Mouse (Mus musculus): ENCODE measurements at regions not wholly inside any gene's neighbourhood (a gene's known extent, or its start where the extent isn't known, plus 50 kb on each side); places are given as distances from the start of the nearest gene placed in this dataset.

DNA sequence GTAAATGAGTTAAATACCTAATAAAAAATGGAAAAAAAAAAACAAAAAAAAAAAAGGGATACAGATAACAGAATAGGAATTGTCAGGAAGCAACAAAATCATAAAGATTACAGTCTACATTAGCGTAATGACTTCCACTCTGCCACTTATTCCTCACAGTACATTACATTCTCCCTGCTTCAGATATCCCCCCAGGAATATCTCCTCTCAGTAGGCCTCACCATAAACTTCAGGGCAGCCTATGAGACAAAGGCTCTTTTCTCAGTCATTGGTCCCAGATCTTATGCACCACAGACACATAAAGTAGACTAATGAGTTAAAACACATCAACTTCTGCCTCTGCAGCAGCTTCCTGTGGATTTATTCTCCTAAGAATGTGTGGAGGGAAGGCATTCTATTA lies 1680.2 kb downstream of the Kcnt2 start:
- no peaks in the 10 kb centered on the region for H3K27me3 ChIP-seq (replicated peaks)
- no peaks in the 10 kb centered on the region for H3K9me3 ChIP-seq (replicated peaks)
- H3K9ac ChIP-seq (replicated peaks), result no peak overlapping the region
- H3K4me3 ChIP-seq (replicated peaks), result no peak overlapping the region
- WGBS, result 42% methylated on average over 1 of the region's 1 CpGs
- no peak overlapping the region for H3K4me2 ChIP-seq
- no peaks in the 10 kb centered on the region for H3K36me3 ChIP-seq
- 0 out of 2 replicates have a peak overlapping the region, but pooled peaks have one; percentile 18 for H3K27ac ChIP-seq (replicated peaks)
- H3K4me1 ChIP-seq, result no peaks in the 10 kb centered on the region
- peak; percentile 89 for ATAC-seq (ENCODE audit: low FRiP score)

- Histone ChIP-seq H3K4me1 (no peaks in the 10 kb centered on the region), H3K4me2 (no peak overlapping the region), H3K27ac (replicated peaks) (0 out of 2 replicates have a peak overlapping the region, but pooled peaks have one; percentile 18), H3K9me3 (replicated peaks) (no peaks in the 10 kb centered on the region), H3K36me3 (no peaks in the 10 kb centered on the region), H3K4me3 (replicated peaks) (no peak overlapping the region), H3K27me3 (replicated peaks) (no peaks in the 10 kb centered on the region), H3K9ac (replicated peaks) (no peak overlapping the region)
- ATAC-seq (ENCODE audit: low FRiP score), result no peak; the same call in none of the 2 replicates
- 48% methylated on average over 4 of the region's 4 CpGs for WGBS
These were observed 1680.8 kb downstream of the Kcnt2 start for GRCm38 (mm10) chr1:141926804-141927203.

DNA sequence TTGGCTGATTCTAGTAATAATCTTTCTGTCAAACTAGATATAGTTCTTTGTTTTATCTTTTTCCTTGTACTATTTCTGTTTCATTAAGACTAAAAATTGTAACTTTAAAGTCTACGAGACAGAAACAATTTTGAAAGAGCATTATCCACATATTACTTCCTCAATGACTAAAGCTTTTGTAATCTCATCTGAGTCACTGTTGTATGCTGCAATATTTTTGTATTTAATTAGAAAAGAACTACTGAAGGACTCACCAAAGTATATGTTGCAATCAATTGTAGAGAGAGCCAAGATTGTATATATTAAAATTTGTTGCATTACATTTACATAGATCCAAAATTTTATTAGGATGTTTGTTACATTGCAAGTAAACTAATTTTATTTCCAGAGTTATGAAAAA lies 1692.4 kb upstream of the B3galt2 start:
- 95% methylated on average over 1 of the region's 1 CpGs for WGBS
- H3K4me3 ChIP-seq (replicated peaks), result no peak overlapping the region
- no peak overlapping the region for H3K27ac ChIP-seq (replicated peaks)
- no peaks in the 10 kb centered on the region for H3K9me3 ChIP-seq (replicated peaks)
- H3K9ac ChIP-seq (replicated peaks), result no peak overlapping the region
- H3K27me3 ChIP-seq (replicated peaks), result no peaks in the 10 kb centered on the region
- no peaks in the 10 kb centered on the region for H3K4me1 ChIP-seq
- no peaks in the 10 kb centered on the region for H3K36me3 ChIP-seq
- ATAC-seq (ENCODE audit: low FRiP score), result no peak
- H3K4me2 ChIP-seq, result no peak overlapping the region

- H3K4me1 ChIP-seq, result no peaks in the 10 kb centered on the region
- no peak overlapping the region for H3K27ac ChIP-seq (replicated peaks)
- 59% methylated on average over 2 of the region's 2 CpGs for WGBS
- no peaks in the 10 kb centered on the region for H3K27me3 ChIP-seq (replicated peaks)
- ATAC-seq (ENCODE audit: low FRiP score), result no peak
- H3K9me3 ChIP-seq (replicated peaks), result no peaks in the 10 kb centered on the region
- H3K4me3 ChIP-seq (replicated peaks), result no peak overlapping the region
- H3K9ac ChIP-seq (replicated peaks), result no peak overlapping the region
- H3K36me3 ChIP-seq, result no peaks in the 10 kb centered on the region
- H3K4me2 ChIP-seq, result no peak overlapping the region
These were observed 1686.1 kb upstream of the B3galt2 start for GRCm38 (mm10) chr1:141954323-141954867.

DNA sequence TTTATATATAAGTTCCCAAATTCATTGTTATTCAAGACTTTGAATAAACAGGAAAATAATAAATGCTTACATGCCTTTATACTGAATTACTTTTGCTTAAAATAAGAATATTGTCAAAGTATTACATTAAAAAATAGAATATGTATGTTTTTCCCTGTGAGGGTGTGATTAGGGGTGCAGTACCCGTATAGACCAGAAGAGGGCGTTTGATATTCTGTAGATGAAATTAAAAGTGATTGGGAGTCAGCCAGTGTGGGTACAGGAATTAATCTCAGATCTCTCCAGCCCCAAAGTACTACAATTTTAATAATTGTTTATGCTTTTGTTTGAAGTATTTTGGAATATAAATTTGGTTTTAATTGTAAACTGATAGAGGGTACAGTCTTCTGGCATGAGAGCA lies 1678.7 kb upstream of the B3galt2 start:
- Histone ChIP-seq H3K4me2 (no peak overlapping the region), H3K9ac (replicated peaks) (no peak overlapping the region), H3K4me1 (no peaks in the 10 kb centered on the region), H3K27me3 (replicated peaks) (no peaks in the 10 kb centered on the region), H3K9me3 (replicated peaks) (no peaks in the 10 kb centered on the region), H3K27ac (replicated peaks) (no peak overlapping the region), H3K4me3 (replicated peaks) (no peak overlapping the region), H3K36me3 (no peaks in the 10 kb centered on the region)
- WGBS, result 0% methylated on average over 2 of the region's 2 CpGs
- ATAC-seq (ENCODE audit: low FRiP score), result no peak

- Histone ChIP-seq H3K9me3 (replicated peaks) (no peaks in the 10 kb centered on the region), H3K36me3 (no peaks in the 10 kb centered on the region), H3K4me3 (replicated peaks) (no peak overlapping the region), H3K27ac (replicated peaks) (no peak overlapping the region), H3K9ac (replicated peaks) (no peak overlapping the region), H3K27me3 (replicated peaks) (no peaks in the 10 kb centered on the region), H3K4me1 (no peaks in the 10 kb centered on the region), H3K4me2 (no peak overlapping the region)
- WGBS, result 82% methylated on average over 5 of the region's 5 CpGs
- ATAC-seq (ENCODE audit: low FRiP score), result no peak
These were observed 1672.3 kb upstream of the B3galt2 start for GRCm38 (mm10) chr1:141968133-141968532.

DNA sequence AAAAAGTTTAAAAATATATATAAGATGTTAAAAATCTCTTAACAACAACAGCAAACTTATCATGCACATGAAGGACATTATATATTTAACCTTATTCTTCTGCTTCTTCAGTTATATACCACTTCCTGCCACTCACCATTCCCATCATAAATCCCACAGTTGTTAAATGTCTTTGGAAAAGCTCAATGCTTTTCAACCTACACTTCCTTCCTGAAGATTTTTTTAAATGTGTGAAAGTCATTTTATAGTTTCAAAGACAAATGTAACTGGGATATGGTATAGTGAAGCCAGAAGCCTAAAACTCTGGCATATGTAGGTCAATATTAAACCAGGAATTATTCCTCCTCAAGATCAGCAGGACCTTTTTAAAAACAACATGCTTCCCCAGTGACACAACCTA lies 1666.1 kb upstream of the B3galt2 start:
- no peak overlapping the region for H3K27ac ChIP-seq (replicated peaks)
- H3K9ac ChIP-seq (replicated peaks), result no peak overlapping the region
- H3K4me3 ChIP-seq (replicated peaks), result no peak overlapping the region
- H3K36me3 ChIP-seq, result no peaks in the 10 kb centered on the region
- ATAC-seq (ENCODE audit: low FRiP score), result no peak
- H3K4me2 ChIP-seq, result no peak overlapping the region
- no peaks in the 10 kb centered on the region for H3K9me3 ChIP-seq (replicated peaks)
- no peaks in the 10 kb centered on the region for H3K27me3 ChIP-seq (replicated peaks)
- no peaks in the 10 kb centered on the region for H3K4me1 ChIP-seq

DNA sequence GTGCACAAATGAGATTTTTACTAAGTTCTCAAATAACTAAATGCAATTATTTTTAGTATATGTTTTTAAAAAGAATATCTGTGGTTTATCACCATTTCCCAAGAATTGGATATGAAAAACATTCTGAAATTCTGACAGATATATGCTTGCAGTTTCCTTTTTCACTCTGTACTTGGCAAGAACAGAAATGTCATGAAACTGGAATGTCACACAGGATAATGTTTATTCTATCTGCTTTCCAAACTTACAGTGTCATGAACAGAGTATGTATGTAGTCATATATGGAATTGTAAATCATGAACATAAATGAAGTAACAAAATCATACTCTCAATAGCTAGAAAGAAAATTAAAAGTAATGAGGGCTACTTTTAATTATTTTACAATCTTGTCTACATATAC lies 1640.7 kb upstream of the B3galt2 start:
- Histone ChIP-seq H3K4me3 (replicated peaks) (no peak overlapping the region), H3K27me3 (replicated peaks) (no peaks in the 10 kb centered on the region), H3K9me3 (replicated peaks) (no peaks in the 10 kb centered on the region), H3K27ac (replicated peaks) (no peak overlapping the region), H3K9ac (replicated peaks) (no peak overlapping the region), H3K36me3 (no peaks in the 10 kb centered on the region), H3K4me2 (no peak overlapping the region), H3K4me1 (0 out of 2 replicates have a peak, but pooled peaks cover 3% of the 10 kb centered on the region)
- ATAC-seq (ENCODE audit: low FRiP score), result no peak

DNA sequence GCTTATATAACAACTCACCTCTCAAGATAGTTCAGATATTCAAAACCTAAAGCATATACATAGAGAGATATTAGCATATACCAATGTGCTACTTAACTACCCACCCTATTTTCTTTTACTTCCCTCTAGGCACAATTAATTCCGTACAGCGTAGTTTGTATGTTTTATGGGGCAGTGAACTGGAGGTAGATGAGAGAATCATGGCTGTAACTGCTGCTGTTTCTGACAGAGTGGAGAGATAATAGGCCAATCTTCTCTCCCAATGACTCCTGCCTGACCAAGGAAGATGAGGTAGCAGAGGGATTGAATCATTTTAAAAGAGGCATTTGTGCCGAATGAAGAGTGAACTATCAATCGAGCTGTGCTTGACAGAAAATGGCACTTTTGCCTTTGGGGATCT lies 1640.1 kb upstream of the B3galt2 start:
- Histone ChIP-seq H3K4me2 (no peak overlapping the region), H3K27me3 (replicated peaks) (no peaks in the 10 kb centered on the region), H3K4me3 (replicated peaks) (no peak overlapping the region), H3K36me3 (no peaks in the 10 kb centered on the region), H3K9ac (replicated peaks) (no peak overlapping the region), H3K4me1 (0 out of 2 replicates have a peak, but pooled peaks cover 3% of the 10 kb centered on the region), H3K9me3 (replicated peaks) (no peaks in the 10 kb centered on the region), H3K27ac (replicated peaks) (no peak overlapping the region)
- 23% methylated on average over 4 of the region's 4 CpGs for WGBS
- ATAC-seq (ENCODE audit: low FRiP score), result peak; percentile 76

GRCm38 (mm10) chr1:142006316-142006715 lies 1634.1 kb upstream of the B3galt2 start:
- H3K4me3 ChIP-seq (replicated peaks), result no peak overlapping the region
- no peak overlapping the region for H3K27ac ChIP-seq (replicated peaks)
- no peaks in the 10 kb centered on the region for H3K9me3 ChIP-seq (replicated peaks)
- H3K4me1 ChIP-seq, result no peaks in the 10 kb centered on the region
- H3K27me3 ChIP-seq (replicated peaks), result no peaks in the 10 kb centered on the region
- WGBS, result 70% methylated on average over 1 of the region's 1 CpGs
- H3K4me2 ChIP-seq, result no peak overlapping the region
- no peak for ATAC-seq (ENCODE audit: low FRiP score)
- no peak overlapping the region for H3K9ac ChIP-seq (replicated peaks)
- no peaks in the 10 kb centered on the region for H3K36me3 ChIP-seq

DNA sequence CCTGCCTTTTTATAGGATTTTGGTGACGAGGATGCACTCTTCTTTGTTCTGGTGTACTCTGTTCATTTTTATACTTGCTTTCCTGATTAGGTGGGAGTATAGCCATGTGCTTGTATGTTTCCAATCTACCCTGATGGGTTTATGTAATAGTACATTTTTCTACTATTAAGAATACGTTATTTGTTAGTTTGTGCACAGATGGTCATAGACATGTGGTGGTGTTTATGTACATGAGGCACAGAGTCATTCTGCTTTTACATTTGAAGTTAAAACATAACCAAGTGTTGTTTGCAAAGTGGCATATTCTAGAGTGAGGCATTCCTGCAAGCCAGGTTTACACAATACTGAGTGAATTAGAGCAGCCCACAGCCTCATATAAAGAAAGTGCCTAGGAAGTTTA lies 1597.7 kb upstream of the B3galt2 start:
- 77% methylated on average over 2 of the region's 2 CpGs for WGBS
- no peaks in the 10 kb centered on the region for H3K27me3 ChIP-seq (replicated peaks)
- H3K9me3 ChIP-seq (replicated peaks), result no peaks in the 10 kb centered on the region
- H3K36me3 ChIP-seq, result no peaks in the 10 kb centered on the region
- no peak overlapping the region for H3K27ac ChIP-seq (replicated peaks)
- no peak for ATAC-seq (ENCODE audit: low FRiP score)
- H3K4me1 ChIP-seq, result no peaks in the 10 kb centered on the region
- H3K4me3 ChIP-seq (replicated peaks), result no peak overlapping the region
- H3K9ac ChIP-seq (replicated peaks), result no peak overlapping the region
- H3K4me2 ChIP-seq, result no peak overlapping the region

DNA sequence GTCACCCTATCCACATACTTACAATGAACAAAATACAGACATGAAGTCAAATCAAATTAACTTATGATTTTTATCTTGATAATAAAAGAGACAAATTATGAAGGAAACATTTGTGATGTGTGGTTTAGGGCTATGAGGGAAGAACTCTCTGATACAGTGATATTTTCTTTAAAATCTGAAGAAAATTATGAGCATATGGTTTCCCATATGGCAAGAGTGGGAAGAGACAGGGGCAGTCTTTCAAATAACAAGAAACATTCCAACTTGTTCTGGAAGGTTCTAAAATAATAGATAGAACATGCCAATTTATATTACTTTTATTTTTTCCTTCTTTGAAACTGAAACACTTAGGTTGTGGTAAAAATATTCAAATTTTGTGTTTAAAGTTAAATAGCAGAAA lies 1585.3 kb upstream of the B3galt2 start:
- no peak for ATAC-seq (ENCODE audit: low FRiP score)
- Histone ChIP-seq H3K9me3 (replicated peaks) (no peaks in the 10 kb centered on the region), H3K9ac (replicated peaks) (no peak overlapping the region), H3K4me1 (no peaks in the 10 kb centered on the region), H3K36me3 (no peaks in the 10 kb centered on the region), H3K4me2 (no peak overlapping the region), H3K27ac (replicated peaks) (no peak overlapping the region), H3K4me3 (replicated peaks) (no peak overlapping the region), H3K27me3 (replicated peaks) (no peaks in the 10 kb centered on the region)
